Mouse (Mus musculus): ENCODE results near the gene Senp7. TPM values are rescaled to one million over a fixed set of nuclear protein-coding genes. Genes with fewer than 3 reads are reported as not detected.

Senp7 gene
- polyA plus RNA-seq, 1 experiment: 7.9 TPM

GRCm38 (mm10) chr16:56186863-56187262 is 138.7 kb downstream of the Senp7 start:
- Histone ChIP-seq H3K4me1 (no peaks in the 10 kb centered on the region), H3K9me3 (peaks cover 6% of the 10 kb centered on the region), H3K27me3 (replicated peaks) (no peaks in the 10 kb centered on the region), H3K36me3 (replicated peaks; ENCODE audit: low read length) (peaks cover 59% of the 10 kb centered on the region), H3K4me3 (replicated peaks) (no peak overlapping the region)
- TF ChIP-seq FLI1 (IDR thresholded peaks at IDR 0.05; ENCODE audit: low read length) (no peak), GATA1 (IDR thresholded peaks at IDR 0.05; ENCODE audit: borderline replicate concordance, low read length) (no peak)

GRCm38 (mm10) chr16:56188198-56188597 is 140.1 kb downstream of the Senp7 start:
- TF ChIP-seq FLI1 (IDR thresholded peaks at IDR 0.05; ENCODE audit: low read length) (no peak), GATA1 (IDR thresholded peaks at IDR 0.05; ENCODE audit: borderline replicate concordance, low read length) (no peak)
- Histone ChIP-seq H3K9me3 (peaks cover 6% of the 10 kb centered on the region), H3K4me1 (no peaks in the 10 kb centered on the region), H3K4me3 (replicated peaks) (no peak overlapping the region), H3K27me3 (replicated peaks) (no peaks in the 10 kb centered on the region), H3K36me3 (replicated peaks; ENCODE audit: low read length) (peaks cover 46% of the 10 kb centered on the region)

- no peaks in the 10 kb centered on the region for H3K36me3 ChIP-seq (replicated peaks; ENCODE audit: low read length)
- no peaks in the 10 kb centered on the region for H3K27me3 ChIP-seq (replicated peaks)
- no peaks in the 10 kb centered on the region for H3K9me3 ChIP-seq
- no peak for TF ChIP-seq FLI1 (IDR thresholded peaks at IDR 0.05; ENCODE audit: low read length)
- TF ChIP-seq GATA1 (IDR thresholded peaks at IDR 0.05; ENCODE audit: borderline replicate concordance, low read length): no peak
- H3K4me1 ChIP-seq: no peaks in the 10 kb centered on the region
- H3K4me3 ChIP-seq (replicated peaks): no peak within 1 kb of the TSS
These were observed 155.9 kb downstream of the Senp7 start, which contains the start of gene Impg2 for GRCm38 (mm10) chr16:56204051-56204450. TSS of gene Impg2 (plus strand) at chr16:56204313.

- Histone ChIP-seq H3K27me3 (replicated peaks) (no peaks in the 10 kb centered on the region), H3K9me3 (no peaks in the 10 kb centered on the region), H3K4me3 (replicated peaks) (no peak overlapping the region), H3K36me3 (replicated peaks; ENCODE audit: low read length) (no peaks in the 10 kb centered on the region), H3K4me1 (no peaks in the 10 kb centered on the region)
- TF ChIP-seq FLI1 (IDR thresholded peaks at IDR 0.05; ENCODE audit: low read length) (no peak), GATA1 (IDR thresholded peaks at IDR 0.05; ENCODE audit: borderline replicate concordance, low read length) (no peak)
These were observed 164.6 kb downstream of the Senp7 start for GRCm38 (mm10) chr16:56212740-56213139.

GRCm38 (mm10) chr16:56227686-56228085 is 179.5 kb downstream of the Senp7 start:
- Histone ChIP-seq H3K36me3 (replicated peaks; ENCODE audit: low read length) (no peaks in the 10 kb centered on the region), H3K27me3 (replicated peaks) (no peaks in the 10 kb centered on the region), H3K4me3 (replicated peaks) (no peak overlapping the region), H3K4me1 (no peaks in the 10 kb centered on the region), H3K9me3 (no peaks in the 10 kb centered on the region)
- TF ChIP-seq FLI1 (IDR thresholded peaks at IDR 0.05; ENCODE audit: low read length): no peak
- no peak for TF ChIP-seq GATA1 (IDR thresholded peaks at IDR 0.05; ENCODE audit: borderline replicate concordance, low read length)

GRCm38 (mm10) chr16:56229455-56229854 is 181.3 kb downstream of the Senp7 start:
- no peaks in the 10 kb centered on the region for H3K27me3 ChIP-seq (replicated peaks)
- H3K4me3 ChIP-seq (replicated peaks): no peak overlapping the region
- TF ChIP-seq FLI1 (IDR thresholded peaks at IDR 0.05; ENCODE audit: low read length) (no peak), GATA1 (IDR thresholded peaks at IDR 0.05; ENCODE audit: borderline replicate concordance, low read length) (no peak)
- no peaks in the 10 kb centered on the region for H3K9me3 ChIP-seq
- no peaks in the 10 kb centered on the region for H3K36me3 ChIP-seq (replicated peaks; ENCODE audit: low read length)
- no peaks in the 10 kb centered on the region for H3K4me1 ChIP-seq

GRCm38 (mm10) chr16:56231300-56231699 is 183.2 kb downstream of the Senp7 start:
- Histone ChIP-seq H3K36me3 (replicated peaks; ENCODE audit: low read length) (no peaks in the 10 kb centered on the region), H3K4me1 (no peaks in the 10 kb centered on the region), H3K4me3 (replicated peaks) (no peak overlapping the region), H3K9me3 (no peaks in the 10 kb centered on the region), H3K27me3 (replicated peaks) (no peaks in the 10 kb centered on the region)
- TF ChIP-seq GATA1 (IDR thresholded peaks at IDR 0.05; ENCODE audit: borderline replicate concordance, low read length) (no peak), FLI1 (IDR thresholded peaks at IDR 0.05; ENCODE audit: low read length) (no peak)

GRCm38 (mm10) chr16:56232736-56233135 is 184.6 kb downstream of the Senp7 start:
- Histone ChIP-seq H3K9me3 (no peaks in the 10 kb centered on the region), H3K27me3 (replicated peaks) (no peaks in the 10 kb centered on the region), H3K4me1 (no peaks in the 10 kb centered on the region), H3K4me3 (replicated peaks) (no peak overlapping the region), H3K36me3 (replicated peaks; ENCODE audit: low read length) (no peaks in the 10 kb centered on the region)
- TF ChIP-seq GATA1 (IDR thresholded peaks at IDR 0.05; ENCODE audit: borderline replicate concordance, low read length): no peak
- no peak for TF ChIP-seq FLI1 (IDR thresholded peaks at IDR 0.05; ENCODE audit: low read length)

Other genes with a start within 250 kb of the Senp7 start
- 3.0 and 3.4 TPM in 2 replicates for gene Nfkbiz, start 209.4 kb upstream of the Senp7 start, polyA plus RNA-seq (2012; ENCODE audit: insufficient read depth, low replicate concordance)
- gene Nxpe3, start 153.1 kb upstream of the Senp7 start, polyA plus RNA-seq (2012; ENCODE audit: insufficient read depth, low replicate concordance): 0.32 TPM in 1 of 2 replicates, not detected in the other
- gene Cep97, start 113.5 kb upstream of the Senp7 start, polyA plus RNA-seq (2012; ENCODE audit: insufficient read depth, low replicate concordance): 0.49 TPM in 1 of 2 replicates, not detected in the other
- gene Rpl24, start 82.1 kb upstream of the Senp7 start, polyA plus RNA-seq (2012; ENCODE audit: insufficient read depth, low replicate concordance): 47.3 and 75.6 TPM in 2 replicates
- 0.99 and 1.0 TPM in 2 replicates for gene Zbtb11, start 74.5 kb upstream of the Senp7 start, polyA plus RNA-seq (2012; ENCODE audit: insufficient read depth, low replicate concordance)
- gene Pcnp, start 18.6 kb upstream of the Senp7 start, polyA plus RNA-seq (2012; ENCODE audit: insufficient read depth, low replicate concordance): 4.1 and 30.0 TPM in 2 replicates
- 2.4 and 5.3 TPM in 2 replicates for gene Trmt10c, start 10.5 kb upstream of the Senp7 start, polyA plus RNA-seq (2012; ENCODE audit: insufficient read depth, low replicate concordance)
- gene Impg2, start 156.0 kb downstream of the Senp7 start, polyA plus RNA-seq (2012; ENCODE audit: insufficient read depth, low replicate concordance): not detected in 2 replicates

Measured in megakaryocyte, embryonic 14.5 days (primary cell).